Mouse (Mus musculus): ENCODE data around the gene Slc16a1.

DNA sequence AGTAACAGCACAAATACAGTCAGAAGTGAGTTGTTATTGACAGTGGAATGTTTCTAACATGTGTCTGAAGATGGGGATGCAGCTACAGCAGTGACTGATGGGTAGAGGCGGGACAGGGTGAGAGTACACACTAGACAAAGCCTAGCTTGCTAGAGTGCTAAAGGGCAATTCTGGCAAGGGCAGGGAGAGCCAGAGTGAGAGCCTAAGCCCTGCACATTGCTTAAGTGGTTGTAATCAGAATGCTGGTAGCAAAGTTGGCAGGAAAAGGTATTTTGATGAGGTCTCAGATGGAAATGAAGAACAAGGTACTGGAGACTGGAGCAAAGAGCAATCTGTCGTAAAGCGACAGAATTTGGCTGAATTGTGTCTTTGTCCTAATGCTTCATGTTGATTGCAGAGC, 26.5 kb upstream of the Slc16a1 start:
- no peak for TF ChIP-seq JUND (conservative IDR thresholded peaks at IDR 0.05; ENCODE audit: low read depth, low read length)
- no peak for TF ChIP-seq POLR2A (IDR thresholded peaks at IDR 0.05; ENCODE audit: low read depth, low read length)
- no peak for TF ChIP-seq ETS1 (conservative IDR thresholded peaks at IDR 0.05; ENCODE audit: low read depth, low read length)
- TF ChIP-seq CTCF (conservative IDR thresholded peaks at IDR 0.05 in 1 of 2, IDR thresholded peaks at IDR 0.05 in 1 of 2; ENCODE audit: low read depth in 2 of 2, low read length in 2 of 2): no peak
